Mouse (Mus musculus): ENCODE data around the gene Ddx1. TPM values are rescaled to one million over a fixed set of nuclear protein-coding genes. Genes with fewer than 3 reads are reported as not detected.

Gene Ddx1
- polyA plus RNA-seq, 1 experiment, result 43.0 TPM

DNA sequence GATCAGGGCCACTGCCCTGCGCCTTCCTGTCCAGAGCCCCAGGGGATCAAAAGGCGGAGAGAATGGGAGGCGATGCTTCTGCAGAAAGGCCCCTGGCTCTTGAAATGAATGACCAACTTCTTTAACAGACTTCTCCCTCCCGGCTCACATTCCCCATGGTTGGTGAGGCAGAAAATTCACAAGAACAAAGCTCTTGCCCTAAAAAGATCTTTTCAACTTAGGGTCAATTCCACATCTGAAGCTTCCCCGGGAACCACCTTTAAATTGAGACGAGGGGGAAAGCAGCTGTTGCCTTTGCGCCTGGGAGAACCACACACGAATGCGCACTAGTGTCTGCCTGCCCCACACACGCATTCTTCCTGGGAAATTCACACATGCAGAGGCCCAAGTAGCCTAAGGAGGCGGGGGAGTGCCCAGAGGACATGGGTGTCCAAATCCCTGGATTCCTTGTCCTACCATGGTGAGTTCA, 40.0 kb downstream of the Ddx1 start:
- Histone ChIP-seq H3K79me3 (ENCODE audit: low read depth) (no peaks in the 10 kb centered on the region), H3K79me2 (ENCODE audit: control insufficient read depth, insufficient read depth) (no peaks in the 10 kb centered on the region), H3K27me3 (ENCODE audit: control insufficient read depth, insufficient read depth, insufficient read length) (no peaks in the 10 kb centered on the region), H3K4me3 (ENCODE audit: insufficient read depth, poor library complexity, severe bottlenecking) (no peak overlapping the region), H3K36me3 (ENCODE audit: control insufficient read depth, insufficient read depth) (no peaks in the 10 kb centered on the region), H3ac (ENCODE audit: control insufficient read depth, insufficient read length, low read depth) (no peak overlapping the region)
- TF ChIP-seq CEBPB (IDR thresholded peaks at IDR 0.05; ENCODE audit: low read depth) (no peak), MAX (IDR thresholded peaks at IDR 0.05) (no peak), USF1 (IDR thresholded peaks at IDR 0.05; ENCODE audit: low read depth) (no peak), MYOD1 (IDR thresholded peaks at IDR 0.05; ENCODE audit: control insufficient read depth, insufficient read length, low read depth) (no peak), CTCF (IDR thresholded peaks at IDR 0.05; ENCODE audit: control insufficient read depth, insufficient read depth, insufficient read length) (no peak), MYOG (IDR thresholded peaks at IDR 0.05; ENCODE audit: control insufficient read depth, extremely low read depth, insufficient read length) (no peak), FOSL1 (IDR thresholded peaks at IDR 0.05; ENCODE audit: insufficient read depth, low read length, poor library complexity, severe bottlenecking) (no peak)

DNA sequence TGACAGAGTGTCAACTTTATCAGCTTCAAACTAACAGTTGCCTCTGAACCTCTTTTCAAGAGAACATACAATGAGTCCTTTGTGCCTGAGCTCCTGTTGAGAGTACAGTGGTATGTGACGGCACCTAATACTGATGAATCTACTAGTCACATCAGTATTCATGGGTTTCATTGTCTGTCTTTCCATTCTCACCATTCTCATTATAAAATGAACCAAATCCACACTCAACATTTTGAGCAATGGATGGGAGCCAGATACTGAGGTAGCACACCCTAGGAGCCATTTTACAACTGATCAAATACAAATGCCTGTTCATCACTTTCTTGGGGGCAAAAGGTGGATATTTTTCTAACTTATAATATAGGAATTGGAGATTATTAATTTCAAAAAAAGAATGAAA, 40.5 kb downstream of the Ddx1 start:
- TF ChIP-seq USF1 (IDR thresholded peaks at IDR 0.05; ENCODE audit: low read depth), result no peak
- TF ChIP-seq MYOG (IDR thresholded peaks at IDR 0.05; ENCODE audit: control insufficient read depth, extremely low read depth, insufficient read length), result no peak
- no peak for TF ChIP-seq CEBPB (IDR thresholded peaks at IDR 0.05; ENCODE audit: low read depth)
- no peak for TF ChIP-seq MAX (IDR thresholded peaks at IDR 0.05)
- TF ChIP-seq FOSL1 (IDR thresholded peaks at IDR 0.05; ENCODE audit: insufficient read depth, low read length, poor library complexity, severe bottlenecking), result no peak
- no peak for TF ChIP-seq CTCF (IDR thresholded peaks at IDR 0.05; ENCODE audit: control insufficient read depth, insufficient read depth, insufficient read length)
- no peaks in the 10 kb centered on the region for H3K79me3 ChIP-seq (ENCODE audit: low read depth)
- H3K4me3 ChIP-seq (ENCODE audit: insufficient read depth, poor library complexity, severe bottlenecking), result no peak overlapping the region
- H3K27me3 ChIP-seq (ENCODE audit: control insufficient read depth, insufficient read depth, insufficient read length), result no peaks in the 10 kb centered on the region
- no peaks in the 10 kb centered on the region for H3K79me2 ChIP-seq (ENCODE audit: control insufficient read depth, insufficient read depth)
- H3K36me3 ChIP-seq (ENCODE audit: control insufficient read depth, insufficient read depth), result no peaks in the 10 kb centered on the region
- H3ac ChIP-seq (ENCODE audit: control insufficient read depth, insufficient read length, low read depth), result no peak overlapping the region

DNA sequence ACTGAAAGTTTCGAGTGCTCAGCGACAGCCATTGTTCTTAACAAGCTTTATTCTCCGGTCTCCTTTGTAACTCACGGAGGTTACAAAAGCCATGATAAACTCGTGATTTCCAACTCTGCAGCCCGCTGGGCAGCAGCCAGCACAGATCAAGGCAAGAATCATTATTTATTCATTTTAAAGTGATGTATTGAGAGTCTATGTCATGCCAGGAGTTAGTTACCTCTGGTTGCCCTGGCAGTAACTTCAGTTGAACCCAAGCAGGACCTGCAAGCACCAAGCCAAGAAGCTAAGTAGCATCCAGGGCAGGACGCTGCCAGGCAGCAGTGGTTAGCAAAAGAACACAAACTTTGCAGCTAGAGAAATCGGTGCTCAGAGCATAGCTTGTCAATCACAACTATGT, 41.9 kb downstream of the Ddx1 start:
- no peak for TF ChIP-seq FOSL1 (IDR thresholded peaks at IDR 0.05; ENCODE audit: insufficient read depth, low read length, poor library complexity, severe bottlenecking)
- TF ChIP-seq USF1 (IDR thresholded peaks at IDR 0.05; ENCODE audit: low read depth), result no peak
- no peak for TF ChIP-seq MYOD1 (IDR thresholded peaks at IDR 0.05; ENCODE audit: control insufficient read depth, insufficient read length, low read depth)
- no peak for TF ChIP-seq MYOG (IDR thresholded peaks at IDR 0.05; ENCODE audit: control insufficient read depth, extremely low read depth, insufficient read length)
- TF ChIP-seq CEBPB (IDR thresholded peaks at IDR 0.05; ENCODE audit: low read depth), result no peak
- no peak for TF ChIP-seq CTCF (IDR thresholded peaks at IDR 0.05; ENCODE audit: control insufficient read depth, insufficient read depth, insufficient read length)
- TF ChIP-seq MAX (IDR thresholded peaks at IDR 0.05), result no peak
- H3K79me3 ChIP-seq (ENCODE audit: low read depth), result no peaks in the 10 kb centered on the region
- no peaks in the 10 kb centered on the region for H3K27me3 ChIP-seq (ENCODE audit: control insufficient read depth, insufficient read depth, insufficient read length)
- no peaks in the 10 kb centered on the region for H3K36me3 ChIP-seq (ENCODE audit: control insufficient read depth, insufficient read depth)
- no peak overlapping the region for H3ac ChIP-seq (ENCODE audit: control insufficient read depth, insufficient read length, low read depth)
- H3K4me3 ChIP-seq (ENCODE audit: insufficient read depth, poor library complexity, severe bottlenecking), result no peak overlapping the region
- H3K79me2 ChIP-seq (ENCODE audit: control insufficient read depth, insufficient read depth), result no peaks in the 10 kb centered on the region

DNA sequence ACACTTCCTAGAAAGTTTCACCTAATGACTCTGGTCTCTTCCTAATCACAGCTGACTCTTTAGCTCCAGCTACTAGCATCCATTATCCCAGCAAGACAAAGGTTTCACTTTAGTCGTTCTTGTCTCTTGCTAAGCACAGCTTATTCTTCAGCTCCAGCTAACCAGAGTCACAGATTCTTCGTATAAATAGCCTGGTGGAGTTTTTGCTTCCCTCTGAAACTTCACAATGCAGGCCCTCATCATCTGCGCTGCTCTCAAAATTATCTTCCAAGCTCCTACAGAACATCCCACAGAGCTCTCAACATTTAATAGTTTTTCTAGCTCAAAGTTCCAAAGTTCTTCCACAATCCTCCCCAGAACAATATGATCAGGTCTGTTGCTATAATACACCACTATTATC, 43.3 kb downstream of the Ddx1 start:
- Histone ChIP-seq H3K36me3 (ENCODE audit: control insufficient read depth, insufficient read depth) (no peaks in the 10 kb centered on the region), H3K4me3 (ENCODE audit: insufficient read depth, poor library complexity, severe bottlenecking) (no peak overlapping the region), H3ac (ENCODE audit: control insufficient read depth, insufficient read length, low read depth) (no peak overlapping the region), H3K79me3 (ENCODE audit: low read depth) (no peaks in the 10 kb centered on the region), H3K79me2 (ENCODE audit: control insufficient read depth, insufficient read depth) (no peaks in the 10 kb centered on the region), H3K27me3 (ENCODE audit: control insufficient read depth, insufficient read depth, insufficient read length) (no peaks in the 10 kb centered on the region)
- TF ChIP-seq USF1 (IDR thresholded peaks at IDR 0.05; ENCODE audit: low read depth), result no peak
- TF ChIP-seq FOSL1 (IDR thresholded peaks at IDR 0.05; ENCODE audit: insufficient read depth, low read length, poor library complexity, severe bottlenecking), result no peak
- no peak for TF ChIP-seq CEBPB (IDR thresholded peaks at IDR 0.05; ENCODE audit: low read depth)
- TF ChIP-seq MYOD1 (IDR thresholded peaks at IDR 0.05; ENCODE audit: control insufficient read depth, insufficient read length, low read depth), result no peak
- no peak for TF ChIP-seq CTCF (IDR thresholded peaks at IDR 0.05; ENCODE audit: control insufficient read depth, insufficient read depth, insufficient read length)
- no peak for TF ChIP-seq MAX (IDR thresholded peaks at IDR 0.05)
- TF ChIP-seq MYOG (IDR thresholded peaks at IDR 0.05; ENCODE audit: control insufficient read depth, extremely low read depth, insufficient read length), result no peak

DNA sequence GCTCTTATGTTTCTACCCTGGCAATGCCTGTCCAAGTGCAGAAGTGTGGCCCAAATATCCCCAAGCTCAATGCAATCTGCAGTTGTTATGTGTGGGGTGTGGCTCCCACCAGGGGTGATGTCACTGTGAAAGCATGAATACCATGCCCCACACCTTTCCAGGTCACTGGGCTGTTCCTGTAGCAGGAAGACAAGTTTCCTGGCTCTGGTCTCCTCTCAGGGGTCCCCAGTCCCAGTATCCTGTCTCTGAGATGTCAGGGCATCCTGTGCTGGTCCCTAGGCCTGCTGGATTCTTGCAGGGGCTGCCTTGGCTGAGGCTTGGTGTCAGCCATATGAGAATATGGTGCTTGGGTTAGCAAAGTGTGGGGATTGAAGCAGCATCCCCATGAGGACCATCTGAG, 46.7 kb downstream of the Ddx1 start:
- Histone ChIP-seq H3ac (ENCODE audit: control insufficient read depth, insufficient read length, low read depth) (no peak overlapping the region), H3K79me2 (ENCODE audit: control insufficient read depth, insufficient read depth) (no peaks in the 10 kb centered on the region), H3K27me3 (ENCODE audit: control insufficient read depth, insufficient read depth, insufficient read length) (no peaks in the 10 kb centered on the region), H3K36me3 (ENCODE audit: control insufficient read depth, insufficient read depth) (no peaks in the 10 kb centered on the region), H3K4me3 (ENCODE audit: insufficient read depth, poor library complexity, severe bottlenecking) (no peak overlapping the region), H3K79me3 (ENCODE audit: low read depth) (no peaks in the 10 kb centered on the region)
- no peak for TF ChIP-seq MYOG (IDR thresholded peaks at IDR 0.05; ENCODE audit: control insufficient read depth, extremely low read depth, insufficient read length)
- TF ChIP-seq MYOD1 (IDR thresholded peaks at IDR 0.05; ENCODE audit: control insufficient read depth, insufficient read length, low read depth), result no peak
- TF ChIP-seq USF1 (IDR thresholded peaks at IDR 0.05; ENCODE audit: low read depth), result no peak
- no peak for TF ChIP-seq FOSL1 (IDR thresholded peaks at IDR 0.05; ENCODE audit: insufficient read depth, low read length, poor library complexity, severe bottlenecking)
- no peak for TF ChIP-seq CEBPB (IDR thresholded peaks at IDR 0.05; ENCODE audit: low read depth)
- TF ChIP-seq MAX (IDR thresholded peaks at IDR 0.05), result no peak
- TF ChIP-seq CTCF (IDR thresholded peaks at IDR 0.05; ENCODE audit: control insufficient read depth, insufficient read depth, insufficient read length), result no peak

DNA sequence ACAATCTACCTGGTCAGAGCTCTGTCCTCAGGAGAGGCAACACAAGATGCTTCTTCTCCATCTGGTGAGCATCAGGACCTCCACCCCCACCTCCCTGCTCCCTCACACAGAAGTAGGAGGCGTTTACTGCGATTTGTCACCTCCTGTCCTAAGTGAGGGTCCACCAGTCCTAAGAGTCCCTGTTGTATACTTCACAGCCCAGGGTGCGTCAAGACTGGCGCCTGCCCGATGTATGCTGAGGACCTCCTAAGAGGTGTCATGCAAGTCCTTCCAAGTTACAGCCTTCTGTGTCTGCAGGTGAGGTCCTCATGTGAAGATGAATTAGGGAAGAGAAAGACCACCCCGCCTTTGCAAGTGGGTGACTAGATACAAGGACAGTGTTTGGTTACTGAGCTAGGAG, 48.4 kb downstream of the Ddx1 start:
- Histone ChIP-seq H3ac (ENCODE audit: control insufficient read depth, insufficient read length, low read depth) (no peak overlapping the region), H3K79me2 (ENCODE audit: control insufficient read depth, insufficient read depth) (no peaks in the 10 kb centered on the region), H3K4me3 (ENCODE audit: insufficient read depth, poor library complexity, severe bottlenecking) (no peak overlapping the region), H3K36me3 (ENCODE audit: control insufficient read depth, insufficient read depth) (no peaks in the 10 kb centered on the region), H3K79me3 (ENCODE audit: low read depth) (no peaks in the 10 kb centered on the region), H3K27me3 (ENCODE audit: control insufficient read depth, insufficient read depth, insufficient read length) (no peaks in the 10 kb centered on the region)
- TF ChIP-seq CEBPB (IDR thresholded peaks at IDR 0.05; ENCODE audit: low read depth) (no peak), MYOD1 (IDR thresholded peaks at IDR 0.05; ENCODE audit: control insufficient read depth, insufficient read length, low read depth) (no peak), MAX (IDR thresholded peaks at IDR 0.05) (no peak), USF1 (IDR thresholded peaks at IDR 0.05; ENCODE audit: low read depth) (no peak), MYOG (IDR thresholded peaks at IDR 0.05; ENCODE audit: control insufficient read depth, extremely low read depth, insufficient read length) (no peak), FOSL1 (IDR thresholded peaks at IDR 0.05; ENCODE audit: insufficient read depth, low read length, poor library complexity, severe bottlenecking) (no peak), CTCF (IDR thresholded peaks at IDR 0.05; ENCODE audit: control insufficient read depth, insufficient read depth, insufficient read length) (no peak)

Measured in C2C12 (cell line).